Mouse (Mus musculus) liver, adult 2 months (tissue): ENCODE measurements at regions not wholly inside any gene's neighbourhood (a gene's known extent, or its start where the extent isn't known, plus 50 kb on each side); places are given as distances from the start of the nearest gene placed in this dataset.

Experiments used
- DNase-seq: peaks from one replicate; pipeline ENCODE4 v3.0.0-alpha.2; 2011; ENCODE audit warnings: low read depth, low spot score; ENCODE audit errors: extremely low read depth
- H3K27ac ChIP-seq: fragments of 200-500 bp; replicated peaks from 2 replicates; pipeline ENCODE4 v1.5.1; 2012; ENCODE audit warnings: low read depth, mild to moderate bottlenecking, control low read depth, inconsistent platforms, low read length; ENCODE audit not compliant: insufficient read depth
- H3K27me3 ChIP-seq: fragments of 200-500 bp; 2 replicates; pipeline ENCODE4 v1.6.1; 2012; ENCODE audit warnings: mild to moderate bottlenecking, moderate library complexity, low read length, inconsistent platforms; ENCODE audit not compliant: control insufficient read depth, insufficient read depth
- H3K36me3 ChIP-seq: fragments of 200-500 bp; 2 replicates; pipeline ENCODE4 v1.6.1; 2012; ENCODE audit warnings: low read length, inconsistent platforms; ENCODE audit not compliant: control insufficient read depth, insufficient read depth
- H3K4me1 ChIP-seq: fragments of 200-500 bp; 2 replicates; pipeline ENCODE4 v1.6.1; 2011; ENCODE audit warnings: low read length; ENCODE audit not compliant: control insufficient read depth, insufficient read depth
- H3K4me3 ChIP-seq: fragments of 200-500 bp; 2 replicates; pipeline ENCODE4 v1.5.1; 2011; ENCODE audit warnings: low read depth, mild to moderate bottlenecking, control low read depth, low read length, moderate library complexity; ENCODE audit not compliant: insufficient read depth
- H3K79me2 ChIP-seq: fragments of 200-500 bp; 2 replicates; pipeline ENCODE4 v1.6.1; 2012; ENCODE audit warnings: inconsistent platforms, mild to moderate bottlenecking, low read length, moderate library complexity; ENCODE audit not compliant: control insufficient read depth, insufficient read depth
- H3K9ac ChIP-seq: fragments of 200-500 bp; 2 replicates; pipeline ENCODE4 v1.6.1; 2012; ENCODE audit warnings: low read depth, mild to moderate bottlenecking, control low read depth, inconsistent platforms, low read length
- CTCF ChIP-seq: fragments of 200-500 bp; IDR thresholded peaks from 2 replicates; pipeline ENCODE4 v1.5.1; 2011; ENCODE audit warnings: low read depth, low read length, control low read depth
- POLR2A ChIP-seq: fragments of 200-500 bp; IDR thresholded peaks from 2 replicates; pipeline ENCODE4 v1.6.1; 2011; ENCODE audit warnings: low read length, control low read depth; ENCODE audit not compliant: insufficient read depth; ENCODE audit errors: extremely low read depth
- WGBS: fragments of 180-500 bp; shearing (Covaris S2); methylation state at CpG from one replicate; pipeline ENCODE4 v1.1.7; 2018; 5-methylcytosine and 5-hydroxymethylcytosine counted together

- DNase-seq: no peak
- Histone ChIP-seq H3K4me1 (no peaks in the 10 kb centered on the region), H3K36me3 (no peaks in the 10 kb centered on the region), H3K79me2 (no peaks in the 10 kb centered on the region), H3K9ac (no peak overlapping the region), H3K27me3 (no peaks in the 10 kb centered on the region), H3K4me3 (no peak overlapping the region), H3K27ac (no peak overlapping the region)
- no peak for TF ChIP-seq POLR2A
- TF ChIP-seq CTCF: no peak
Observed at GRCm38 (mm10) chr2:10919955-10920354, 252.0 kb upstream of the Prkcq start.

GRCm38 (mm10) chr2:10920686-10921485, 251.0 kb upstream of the Prkcq start:
- DNase-seq: no peak
- Histone ChIP-seq H3K36me3 (no peaks in the 10 kb centered on the region), H3K4me3 (no peak overlapping the region), H3K9ac (no peak overlapping the region), H3K27me3 (no peaks in the 10 kb centered on the region), H3K27ac (no peak overlapping the region), H3K79me2 (no peaks in the 10 kb centered on the region), H3K4me1 (no peaks in the 10 kb centered on the region)
- TF ChIP-seq CTCF: no peak
- no peak for TF ChIP-seq POLR2A
- 60% methylated on average over 8 of the region's 8 CpGs for WGBS

DNA sequence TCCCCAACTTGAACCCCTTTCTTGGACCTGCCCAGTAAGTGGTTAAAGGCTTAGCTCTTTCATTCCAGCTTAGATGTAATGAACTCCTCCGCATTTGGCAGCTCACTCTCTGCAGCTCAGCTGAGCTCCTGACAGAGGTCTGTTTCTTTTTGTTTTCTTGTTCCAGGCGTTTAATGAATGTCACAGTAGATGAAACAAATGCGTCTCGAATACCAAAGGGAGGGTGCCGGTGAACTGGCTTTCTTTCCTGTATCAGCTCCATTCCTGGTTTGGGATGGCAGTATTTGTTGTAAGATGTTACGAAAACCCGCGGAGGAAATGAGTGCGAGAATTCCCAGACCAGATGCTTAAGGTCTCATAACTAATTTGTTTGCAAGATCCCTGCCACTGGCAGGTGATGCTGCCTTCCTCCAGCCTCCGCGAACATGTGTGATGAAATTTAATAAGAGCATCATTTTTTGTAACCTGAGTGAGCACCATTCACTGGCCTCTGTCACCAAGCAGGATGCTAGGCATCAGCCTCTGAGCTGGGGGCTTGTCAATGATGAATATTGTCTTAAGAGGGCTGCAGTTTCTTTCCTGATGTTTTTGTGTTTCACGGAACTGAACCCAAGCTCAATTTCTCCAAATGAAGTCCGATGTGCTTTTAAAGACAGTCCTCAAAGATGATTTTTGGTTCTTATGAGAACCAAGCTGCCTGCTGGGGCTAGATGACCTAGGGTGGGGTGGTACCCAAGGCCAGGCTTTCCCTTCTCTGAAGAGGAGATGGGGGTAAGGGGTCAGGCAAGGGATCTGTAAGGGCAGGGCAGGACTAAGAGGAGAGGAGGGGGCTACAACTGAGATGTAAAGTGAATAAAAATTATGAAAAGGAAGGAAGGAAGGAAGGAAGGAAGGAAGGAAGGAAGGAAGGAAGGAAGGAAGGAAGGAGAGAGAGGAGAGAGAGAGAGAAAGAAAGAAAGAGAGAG, 250.1 kb upstream of the Prkcq start:
- WGBS: 44% methylated on average over 13 of the region's 13 CpGs
- Histone ChIP-seq H3K79me2 (no peaks in the 10 kb centered on the region), H3K27ac (no peak overlapping the region), H3K9ac (no peak overlapping the region), H3K4me1 (no peaks in the 10 kb centered on the region), H3K36me3 (no peaks in the 10 kb centered on the region), H3K4me3 (no peak overlapping the region), H3K27me3 (no peaks in the 10 kb centered on the region)
- DNase-seq: no peak
- TF ChIP-seq POLR2A (no peak), CTCF (no peak)

DNA sequence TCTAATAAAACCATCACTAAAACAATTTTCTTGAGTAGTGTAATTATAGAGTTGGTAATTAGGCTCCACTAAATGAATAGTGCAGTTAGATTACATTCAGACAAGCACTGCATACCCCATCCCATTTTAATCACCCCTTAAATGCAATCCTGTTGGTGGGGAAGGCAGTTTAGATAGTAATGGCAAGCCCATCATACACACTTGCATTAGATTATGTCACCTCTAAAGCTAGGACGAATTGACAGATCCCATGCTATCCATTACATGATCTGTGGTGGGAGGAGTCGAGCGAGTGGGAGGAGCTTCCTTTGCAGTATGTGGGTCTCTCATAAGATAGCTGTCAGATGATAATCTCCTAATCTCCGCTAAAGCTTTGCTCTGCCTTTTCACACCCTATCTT, 247.9 kb upstream of the Prkcq start:
- Histone ChIP-seq H3K27me3 (no peaks in the 10 kb centered on the region), H3K4me1 (no peaks in the 10 kb centered on the region), H3K9ac (no peak overlapping the region), H3K27ac (no peak overlapping the region), H3K36me3 (no peaks in the 10 kb centered on the region), H3K4me3 (no peak overlapping the region), H3K79me2 (no peaks in the 10 kb centered on the region)
- 63% methylated on average over 4 of the region's 4 CpGs for WGBS
- no peak for DNase-seq
- TF ChIP-seq POLR2A (no peak), CTCF (no peak)

DNA sequence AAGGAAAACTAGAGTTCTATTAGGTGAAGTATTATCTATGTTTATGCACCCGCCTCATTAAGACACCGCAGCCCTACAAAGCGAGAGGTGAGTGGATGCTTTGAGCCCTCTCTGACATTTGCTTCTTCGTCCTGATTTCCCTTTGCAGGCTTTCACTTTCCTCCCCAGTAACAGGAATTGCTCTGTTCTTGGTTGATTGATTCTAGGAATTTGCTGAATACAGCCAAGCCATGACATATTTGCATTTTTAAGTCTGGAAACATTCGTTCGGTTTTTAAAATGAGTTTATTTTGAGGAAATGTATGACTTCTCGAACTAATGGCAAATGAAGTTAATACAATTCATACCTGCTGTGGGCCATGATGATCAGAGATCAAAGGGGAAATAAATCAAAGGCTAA, 246.5 kb upstream of the Prkcq start:
- no peak for DNase-seq
- no peak for TF ChIP-seq POLR2A
- no peak for TF ChIP-seq CTCF
- H3K36me3 ChIP-seq: no peaks in the 10 kb centered on the region
- H3K4me1 ChIP-seq: no peaks in the 10 kb centered on the region
- H3K27me3 ChIP-seq: no peaks in the 10 kb centered on the region
- no peak overlapping the region for H3K9ac ChIP-seq
- no peak overlapping the region for H3K27ac ChIP-seq
- 85% methylated on average over 7 of the region's 7 CpGs for WGBS
- H3K4me3 ChIP-seq: no peak overlapping the region
- H3K79me2 ChIP-seq: no peaks in the 10 kb centered on the region

GRCm38 (mm10) chr2:10937405-10937804, 234.5 kb upstream of the Prkcq start:
- TF ChIP-seq POLR2A: no peak
- no peak for TF ChIP-seq CTCF
- DNase-seq: no peak
- H3K9ac ChIP-seq: no peak overlapping the region
- H3K4me1 ChIP-seq: no peaks in the 10 kb centered on the region
- WGBS: 87% methylated on average over 1 of the region's 1 CpGs
- H3K27ac ChIP-seq: no peak overlapping the region
- no peaks in the 10 kb centered on the region for H3K79me2 ChIP-seq
- no peaks in the 10 kb centered on the region for H3K27me3 ChIP-seq
- H3K4me3 ChIP-seq: no peak overlapping the region
- no peaks in the 10 kb centered on the region for H3K36me3 ChIP-seq
